Mouse (Mus musculus) B cell, adult 67 days (primary cell): ENCODE results near the gene Cphx3. TPM values are rescaled to one million over a fixed set of nuclear protein-coding genes. Genes with fewer than 3 reads are reported as not detected.

Source experiments
- total RNA-seq, 2 experiments: library from RNA; stranded (reverse); gene quantifications; 4 replicates each; pipeline ENCODE4 v1.2.4; 2023

Cphx3 gene
- not detected for total RNA-seq

DNA sequence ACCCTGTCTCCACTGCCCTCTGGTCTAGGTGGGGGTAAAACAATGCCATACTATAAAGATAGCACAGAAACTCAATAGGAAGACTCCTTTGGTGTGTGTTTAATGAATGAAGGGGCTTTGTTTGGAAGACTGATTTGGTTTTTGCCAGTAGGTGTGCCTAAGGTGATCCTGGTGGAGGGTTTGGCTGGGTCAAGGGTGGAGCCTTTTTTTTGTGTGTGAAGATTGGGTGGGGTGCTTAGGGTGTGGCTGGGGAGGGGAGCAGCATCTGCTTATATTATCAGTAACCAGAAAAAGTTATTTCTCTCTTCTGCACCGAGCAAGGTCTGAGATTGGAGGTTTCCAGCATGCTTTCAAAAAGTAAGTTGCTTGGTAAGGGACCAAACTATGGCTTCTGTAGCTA, at the start of gene Cphx3:
TSS of gene Cphx3 (plus strand) at position 301 of the 400 bp plus-strand sequence.

DNA sequence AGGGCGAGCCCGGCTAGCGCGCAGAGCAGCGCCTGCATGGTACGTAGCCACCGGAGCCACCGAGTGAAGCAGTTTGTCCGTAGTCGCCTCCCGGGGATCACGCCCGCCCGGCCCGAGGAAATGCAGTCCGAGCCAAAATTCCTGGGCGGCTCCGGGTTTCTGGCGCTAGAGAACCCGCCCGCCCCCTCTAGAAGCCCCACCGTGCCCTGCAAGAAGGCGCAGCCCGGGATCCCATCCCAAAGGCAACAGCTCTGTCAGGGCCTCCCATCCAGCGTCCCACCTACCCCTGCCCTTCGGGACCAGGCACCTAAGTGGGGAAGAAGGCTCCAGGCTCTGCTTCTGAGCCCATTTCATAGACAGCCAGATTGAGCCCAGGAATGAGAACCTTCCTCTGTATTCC, 39.5 kb upstream of the Cphx3 start, which contains the start of gene Gm9780:
TSS of gene Gm9780 (minus strand) at position 101 of the 400 bp plus-strand sequence.

DNA sequence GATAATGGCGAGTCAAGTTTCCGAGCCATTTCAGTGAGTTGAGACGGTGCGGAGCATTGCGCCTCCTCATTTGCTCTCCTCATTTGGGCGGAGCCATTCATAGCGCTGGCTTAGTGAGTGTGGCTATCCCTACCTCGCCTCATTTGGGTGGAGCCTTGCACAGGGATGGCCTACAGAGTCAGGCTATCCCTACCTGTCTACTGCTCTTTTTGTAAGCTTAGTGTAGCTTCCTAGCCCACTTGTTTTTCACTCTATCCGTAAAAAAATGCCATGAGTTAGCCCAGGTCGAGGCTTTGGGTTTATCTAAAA, 14.8 kb upstream of the Cphx3 start, which contains the start of gene Tmem254c:
TSS of gene Tmem254c (minus strand) at position 31 of the 309 bp plus-strand sequence.

DNA sequence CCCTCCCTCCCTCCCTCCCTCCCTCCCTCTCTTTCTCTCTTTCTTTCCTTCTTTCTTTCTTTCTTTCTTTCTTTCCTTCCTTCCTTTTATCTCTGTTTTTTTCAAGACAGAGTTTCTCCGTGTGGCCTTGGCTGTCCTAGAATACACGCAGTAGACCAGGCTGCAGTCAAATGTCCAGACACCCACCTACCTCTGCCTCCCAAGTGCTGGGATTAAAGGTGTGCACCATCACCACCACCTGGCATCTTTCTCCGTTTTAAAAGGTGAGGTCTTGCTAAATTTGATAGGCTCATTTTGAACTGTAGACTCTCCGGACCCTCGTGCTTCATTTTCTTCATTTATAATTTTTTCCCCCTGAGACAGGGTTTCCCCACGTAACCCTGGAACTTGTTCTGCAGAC, 881 bp upstream of the Cphx3 start, which contains the start of gene Cphx2:
TSS of gene Cphx2 (plus strand) at position 301 of the 400 bp plus-strand sequence.

DNA sequence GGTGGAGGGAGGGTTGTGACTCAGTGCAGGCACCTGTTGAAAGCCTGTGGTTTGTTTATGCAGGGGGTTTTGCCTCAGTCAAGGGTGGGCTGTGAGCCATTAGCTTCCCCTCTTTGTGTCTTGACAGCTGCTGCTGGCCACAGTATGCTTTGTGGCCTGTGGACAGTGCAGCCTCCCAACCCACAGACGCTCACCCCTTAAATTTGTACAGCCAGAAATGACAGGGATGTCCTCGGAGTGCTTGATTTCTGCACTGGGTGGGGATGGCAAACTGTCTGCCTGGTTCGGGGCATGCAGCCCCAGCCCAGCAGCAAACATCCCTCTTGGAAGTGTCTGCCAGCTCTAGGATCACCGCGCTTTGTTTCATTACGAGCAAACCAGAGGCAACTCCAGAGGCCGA, 36.1 kb downstream of the Cphx3 start, which contains the start of gene Duxbl2:
TSS of gene Duxbl2 (plus strand) at position 200 of the 400 bp plus-strand sequence.

DNA sequence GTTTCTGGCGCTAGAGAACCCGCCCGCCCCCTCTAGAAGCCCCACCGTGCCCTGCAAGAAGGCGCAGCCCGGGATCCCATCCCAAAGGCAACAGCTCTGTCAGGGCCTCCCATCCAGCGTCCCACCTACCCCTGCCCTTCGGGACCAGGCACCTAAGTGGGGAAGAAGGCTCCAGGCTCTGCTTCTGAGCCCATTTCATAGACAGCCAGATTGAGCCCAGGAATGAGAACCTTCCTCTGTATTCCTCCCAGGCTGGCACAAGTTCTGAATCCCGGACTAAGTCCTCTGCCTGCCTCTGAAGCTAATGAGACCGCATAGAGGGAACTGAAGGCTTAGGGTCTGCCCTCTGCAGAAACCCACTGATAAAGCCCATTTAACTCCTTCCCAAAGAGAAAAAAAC, 100.3 kb downstream of the Cphx3 start, which contains the start of gene Plac9b:
TSS of gene Plac9b (minus strand) at position 101 of the 400 bp plus-strand sequence.

DNA sequence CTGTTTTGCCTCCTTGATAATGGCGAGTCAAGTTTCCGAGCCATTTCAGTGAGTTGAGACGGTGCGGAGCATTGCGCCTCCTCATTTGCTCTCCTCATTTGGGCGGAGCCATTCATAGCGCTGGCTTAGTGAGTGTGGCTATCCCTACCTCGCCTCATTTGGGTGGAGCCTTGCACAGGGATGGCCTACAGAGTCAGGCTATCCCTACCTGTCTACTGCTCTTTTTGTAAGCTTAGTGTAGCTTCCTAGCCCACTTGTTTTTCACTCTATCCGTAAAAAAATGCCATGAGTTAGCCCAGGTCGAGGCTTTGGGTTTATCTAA, 124.8 kb downstream of the Cphx3 start, which contains the start of gene Tmem254b:
TSS of gene Tmem254b (minus strand) at position 116 of the 322 bp plus-strand sequence.

DNA sequence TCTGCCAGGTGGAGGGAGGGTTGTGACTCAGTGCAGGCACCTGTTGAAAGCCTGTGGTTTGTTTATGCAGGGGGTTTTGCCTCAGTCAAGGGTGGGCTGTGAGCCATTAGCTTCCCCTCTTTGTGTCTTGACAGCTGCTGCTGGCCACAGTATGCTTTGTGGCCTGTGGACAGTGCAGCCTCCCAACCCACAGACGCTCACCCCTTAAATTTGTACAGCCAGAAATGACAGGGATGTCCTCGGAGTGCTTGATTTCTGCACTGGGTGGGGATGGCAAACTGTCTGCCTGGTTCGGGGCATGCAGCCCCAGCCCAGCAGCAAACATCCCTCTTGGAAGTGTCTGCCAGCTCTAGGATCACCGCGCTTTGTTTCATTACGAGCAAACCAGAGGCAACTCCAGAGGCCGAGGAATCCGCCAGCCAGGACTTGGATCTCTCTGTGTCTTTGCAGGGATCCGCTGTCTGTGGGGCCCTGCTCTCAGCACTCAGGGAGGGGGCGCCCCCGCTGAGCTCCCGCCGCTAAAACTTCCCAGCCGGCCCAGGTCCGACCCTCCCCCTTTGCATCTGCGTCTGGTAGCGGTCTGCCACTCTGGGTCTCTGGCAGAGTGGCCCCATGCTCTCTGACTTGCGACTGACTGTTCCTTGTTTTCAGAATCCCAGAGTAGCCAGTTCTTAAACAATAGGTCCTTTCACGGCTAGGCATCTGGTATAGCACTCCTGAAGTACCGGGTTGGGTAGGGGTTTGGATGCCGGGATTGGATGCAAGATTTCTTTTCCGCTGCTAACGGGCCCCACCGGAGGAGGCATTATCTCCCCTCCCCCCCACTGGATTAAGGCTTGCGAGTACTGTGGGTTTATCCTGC, 175.9 kb downstream of the Cphx3 start, which contains the start of gene Duxbl3:
TSS of gene Duxbl3 (plus strand) at position 207 of the 862 bp plus-strand sequence.

Other genes with a start within 250 kb of the Cphx3 start
- gene Anxa11, start 240.1 kb upstream of the Cphx3 start, total RNA-seq: 10 to 100 TPM; 85.7 to 92.5 TPM
- gene Plac9a, start 179.2 kb upstream of the Cphx3 start, total RNA-seq: not detected
- gene Tmem254a, start 154.6 kb upstream of the Cphx3 start, total RNA-seq: 1 to 10 TPM; 7.0 to 9.6 TPM
- not detected for gene Cphx1, start 144.0 kb upstream of the Cphx3 start, total RNA-seq
- gene Duxbl1, start 103.7 kb upstream of the Cphx3 start, total RNA-seq: not detected
- gene Gm9780, start 39.6 kb upstream of the Cphx3 start, total RNA-seq: not detected
- gene Tmem254c, start 14.9 kb upstream of the Cphx3 start, total RNA-seq: 10 to 100 TPM; 19.5 to 19.8 TPM
- gene Cphx2, start 781 bp upstream of the Cphx3 start, total RNA-seq: not detected
- gene Duxbl2, start 36.1 kb downstream of the Cphx3 start, total RNA-seq: not detected
- gene Plac9b, start 100.2 kb downstream of the Cphx3 start, total RNA-seq: not detected
- gene Tmem254b, start 124.7 kb downstream of the Cphx3 start, total RNA-seq: 1 to 10 TPM; 5.0 to 6.7 TPM
- not detected for gene Duxbl3, start 175.7 kb downstream of the Cphx3 start, total RNA-seq